Mouse (Mus musculus) monocyte, adult 2 months (primary cell): Measurements from ENCODE around the gene Bbs9.

ENCODE experiments used
- DNase-seq, 2 experiments: peaks; one replicate each; pipeline ENCODE4 v3.0.0; 2022; ENCODE audit warnings: low spot score in 2 of 2, low read depth in 1 of 2

Bbs9 gene

DNA sequence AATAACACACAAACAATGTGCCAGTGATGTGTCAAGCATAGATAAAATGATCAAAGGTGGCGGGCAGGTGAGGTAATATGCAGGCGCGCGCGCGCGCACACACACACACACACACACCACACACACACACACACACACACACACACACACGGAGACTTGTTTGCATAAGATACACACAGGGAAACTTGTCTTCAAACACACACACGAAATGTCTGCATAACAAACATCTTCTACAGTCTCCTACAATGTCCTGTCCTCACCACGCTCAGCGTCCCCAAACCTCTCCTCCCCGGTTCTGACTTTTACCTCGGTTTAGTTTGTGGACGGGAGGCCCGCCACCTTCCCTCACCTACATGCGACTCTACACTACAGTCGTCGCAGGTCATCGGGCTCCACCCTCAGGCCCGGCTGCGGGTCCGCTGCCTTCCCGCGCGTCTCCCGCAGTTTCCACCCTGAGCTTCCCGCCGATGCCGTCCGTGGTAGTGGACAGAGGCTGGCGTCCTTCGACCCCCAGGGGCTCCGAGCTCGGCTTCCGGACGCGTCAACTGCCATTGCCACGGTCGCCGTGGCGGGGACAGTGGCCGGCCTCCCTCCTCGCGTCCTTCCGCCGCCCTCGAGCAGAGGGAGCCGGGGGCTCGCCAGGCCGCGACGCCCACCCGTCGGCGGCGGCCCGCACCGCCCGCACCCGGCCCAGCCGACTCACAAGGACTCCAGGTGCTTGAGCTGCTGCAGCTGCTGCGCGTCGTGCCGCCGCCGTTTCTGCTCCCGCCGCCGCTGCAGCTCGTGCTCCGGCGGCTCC is 7.9 kb upstream of the Bbs9 start:
- peak in 1 of 2 experiments; percentile 25 for DNase-seq

- peak in 1 of 2 experiments; percentile 18 for DNase-seq
Measured at GRCm38 (mm10) chr9:22468170-22468898, 7.2 kb upstream of the Bbs9 start.

DNA sequence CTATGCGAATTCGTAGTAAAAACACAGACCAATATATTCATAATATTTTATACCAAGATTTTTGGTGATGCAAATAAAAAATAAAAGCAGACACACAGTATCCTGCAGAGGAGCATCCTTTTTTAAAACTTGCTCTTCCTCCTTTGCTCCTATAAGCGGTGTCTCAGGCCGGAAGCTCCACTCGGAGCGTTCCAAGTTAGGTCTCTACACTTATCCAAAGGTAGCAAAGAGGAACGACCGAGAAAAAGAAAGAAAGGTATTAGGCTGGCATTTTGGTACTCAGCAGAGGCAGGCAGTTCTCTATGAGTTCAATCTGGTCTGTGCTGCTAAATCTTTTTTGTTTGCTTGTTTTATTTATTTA is 6.6 kb upstream of the Bbs9 start:
- no peak for DNase-seq

GRCm38 (mm10) chr9:22469643-22470042 is 5.9 kb upstream of the Bbs9 start, which contains the start of gene Rp9:
Gene Rp9, minus strand, starts transcription at chr9:22469743.
- no peak for DNase-seq

DNA sequence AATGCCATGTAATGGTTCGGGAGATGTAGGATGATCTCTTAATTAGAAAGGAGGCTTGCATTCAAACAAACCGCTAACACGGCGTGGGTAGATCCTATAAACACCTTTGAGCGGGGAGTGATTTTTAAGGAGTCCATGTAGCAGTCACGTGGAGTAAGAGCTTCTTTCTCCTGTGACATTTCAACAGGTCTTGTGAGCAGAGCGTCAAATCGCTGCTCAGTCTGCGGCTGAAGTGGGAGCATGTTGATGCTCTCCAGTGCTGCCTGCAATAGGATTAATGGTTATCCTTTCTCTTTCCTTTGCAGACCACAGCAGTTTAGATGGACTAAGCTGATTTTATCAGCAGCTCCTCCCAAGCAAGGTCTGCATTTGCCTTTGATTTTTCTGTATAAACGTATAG is 750 bp downstream of the Bbs9 start:
- no peak for DNase-seq

DNA sequence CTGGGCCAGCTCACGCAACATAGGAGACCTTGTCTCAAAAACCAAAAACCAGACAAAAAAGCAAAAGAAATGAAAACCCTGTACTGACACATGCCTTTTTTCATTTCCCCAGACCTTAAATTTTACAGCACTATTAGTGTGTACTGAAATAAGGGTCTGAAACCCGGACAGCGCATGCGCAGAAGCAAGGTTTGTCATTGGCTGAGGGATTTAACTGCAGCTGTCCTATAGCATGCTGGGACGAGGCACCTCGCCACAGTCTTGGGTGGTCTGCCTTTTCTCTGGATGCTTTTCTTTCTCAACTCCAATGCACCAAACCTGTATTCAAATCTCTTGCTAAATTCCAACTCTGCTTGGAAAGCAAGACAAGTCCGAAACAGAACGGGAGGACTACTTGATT is 3.4 kb downstream of the Bbs9 start:
- DNase-seq = no peak

DNA sequence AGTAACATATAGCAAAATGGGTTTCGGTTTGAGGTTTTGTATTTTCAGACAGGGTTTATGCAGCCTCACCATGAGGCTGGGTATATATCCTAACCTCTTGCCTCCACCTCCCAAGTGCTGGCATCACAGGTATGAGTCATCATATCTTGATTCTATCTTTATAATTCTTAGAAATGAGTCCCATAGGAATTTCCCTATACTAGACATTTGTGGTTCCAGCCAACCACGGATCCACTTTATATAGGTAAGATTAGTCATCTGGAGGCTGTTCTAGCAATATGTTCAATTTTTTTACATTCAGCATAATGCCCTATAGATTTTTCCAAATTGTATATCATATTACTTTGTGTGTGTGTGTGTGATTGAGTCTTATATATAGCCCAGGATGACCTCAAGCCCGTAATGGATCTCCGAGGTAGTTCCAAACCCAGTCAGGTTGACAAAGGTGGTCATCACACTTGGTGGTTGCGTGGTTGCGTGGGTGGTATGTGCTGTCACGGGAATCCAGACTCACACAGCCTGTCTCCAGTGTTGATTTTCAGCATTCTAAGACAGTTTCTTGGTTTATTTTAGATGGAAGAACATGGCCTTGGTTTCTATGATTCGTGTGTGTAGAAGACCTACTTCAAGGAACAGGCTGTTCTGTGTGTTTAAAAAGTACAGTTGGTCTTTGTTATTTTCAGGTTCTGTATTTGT is 8.5 kb downstream of the Bbs9 start:
- DNase-seq = no peak

- no peak for DNase-seq
Measured at GRCm38 (mm10) chr9:22484562-22485308, 9.2 kb downstream of the Bbs9 start.

GRCm38 (mm10) chr9:22486211-22486610 is 10.7 kb downstream of the Bbs9 start:
- DNase-seq = no peak

DNA sequence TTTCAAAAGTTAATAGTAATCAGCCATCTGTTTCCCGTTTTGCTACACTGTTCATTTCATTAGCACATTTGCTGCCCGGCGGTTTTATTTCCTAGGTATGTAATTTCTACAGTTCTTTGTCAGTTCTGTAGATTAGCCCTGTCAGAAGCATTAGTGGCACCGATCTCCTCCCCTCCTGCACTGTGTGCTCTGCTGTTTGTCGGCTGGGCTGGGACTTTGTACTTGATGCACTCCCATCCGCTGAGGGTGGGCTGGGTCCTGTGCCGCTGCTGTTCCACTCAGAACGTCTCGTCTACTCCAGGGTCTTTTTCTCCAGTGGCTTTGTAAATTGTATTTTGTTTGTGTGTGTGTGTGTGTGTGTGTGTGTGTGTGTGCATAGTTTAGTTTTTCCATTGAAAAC is 13.4 kb downstream of the Bbs9 start:
- DNase-seq = no peak

DNA sequence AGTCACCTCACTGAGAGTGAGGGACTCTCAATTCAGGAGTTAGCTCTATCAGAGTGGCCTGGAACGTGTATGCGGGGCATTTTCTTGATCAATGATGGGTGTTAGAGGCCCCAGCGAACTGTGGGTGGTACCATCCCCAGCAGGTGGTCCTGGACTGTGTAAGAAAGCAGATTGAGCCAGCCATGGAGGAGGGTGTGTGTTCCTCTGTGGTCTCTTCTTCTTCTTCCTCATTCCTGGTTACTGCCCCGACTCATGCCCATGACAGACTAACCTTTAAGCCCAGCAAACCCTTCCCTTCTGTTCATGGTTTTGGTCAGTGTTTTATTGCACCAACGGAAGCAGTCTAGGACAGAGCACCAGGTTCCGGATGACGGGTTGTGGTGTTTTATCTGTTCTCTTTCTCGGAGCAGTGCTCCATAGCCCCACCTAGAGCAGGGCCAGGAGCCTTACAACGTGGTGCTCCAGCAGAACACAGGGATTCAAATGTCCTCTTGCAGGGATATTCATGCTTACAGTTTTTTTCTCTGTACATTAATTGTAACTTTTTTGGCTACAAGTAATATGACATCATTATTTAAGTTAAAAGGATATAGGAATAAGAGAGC is 18.8 kb downstream of the Bbs9 start:
- no peak for DNase-seq

- no peak for DNase-seq
Measured at GRCm38 (mm10) chr9:22495133-22495532, 19.6 kb downstream of the Bbs9 start.

DNA sequence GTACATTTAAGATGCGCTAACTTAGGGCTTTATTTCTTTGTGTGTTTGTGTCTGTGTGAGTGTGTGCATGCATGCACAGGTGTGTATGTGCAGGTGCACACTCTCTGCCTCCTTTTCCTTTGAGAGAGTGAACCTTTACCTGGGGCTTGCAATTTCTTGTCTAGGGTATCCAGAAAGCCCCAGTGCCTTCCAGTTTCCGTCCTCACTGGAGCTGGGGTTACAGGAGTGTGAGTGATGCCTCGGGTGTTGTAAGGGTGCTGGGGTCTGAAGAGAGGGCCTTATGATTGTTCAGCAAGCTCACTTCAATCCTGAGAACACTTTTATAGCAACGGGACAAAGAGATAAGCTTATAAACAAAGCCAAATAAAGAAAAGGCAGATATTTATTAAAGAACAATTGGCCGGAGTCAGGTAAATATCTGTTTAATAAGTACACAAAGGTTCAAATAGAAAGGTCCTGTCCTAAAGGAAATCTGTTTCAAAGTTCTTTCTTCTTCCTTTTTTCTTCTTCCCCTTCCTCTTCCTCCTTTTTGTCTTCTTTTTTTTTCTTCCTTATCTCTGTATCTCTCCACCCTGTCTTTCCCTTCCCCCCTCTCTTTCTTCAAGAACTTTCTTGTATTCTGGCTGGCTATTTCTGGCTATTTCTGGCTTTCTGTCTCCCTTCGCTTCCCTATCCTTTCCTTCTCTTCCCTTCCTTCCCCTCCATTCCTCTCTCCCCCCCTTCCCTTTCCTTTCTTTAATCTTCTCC is 21.7 kb downstream of the Bbs9 start:
- DNase-seq = no peak

GRCm38 (mm10) chr9:22502972-22503371 is 27.5 kb downstream of the Bbs9 start:
- DNase-seq = no peak

GRCm38 (mm10) chr9:22503581-22503980 is 28.1 kb downstream of the Bbs9 start:
- DNase-seq = no peak

DNA sequence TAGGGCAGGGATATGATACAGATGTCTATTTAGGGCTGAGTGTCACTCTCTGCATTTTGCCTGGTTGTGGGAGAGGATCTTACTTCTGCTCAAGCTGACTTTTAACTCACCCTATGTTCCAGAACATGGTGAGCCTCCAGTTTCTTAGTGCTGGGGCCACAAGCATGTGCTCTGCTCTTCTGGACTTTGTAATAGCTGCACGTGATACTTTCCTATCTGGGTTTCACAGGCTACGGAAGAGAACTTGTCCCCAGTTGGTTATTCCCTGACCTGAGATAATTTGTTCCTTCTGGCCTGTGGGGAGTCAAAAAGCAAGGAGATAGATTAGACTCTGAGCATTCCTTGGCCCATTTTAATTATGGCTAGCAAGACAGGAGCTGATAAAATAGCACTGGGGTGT is 30.1 kb downstream of the Bbs9 start:
- no peak for DNase-seq

DNA sequence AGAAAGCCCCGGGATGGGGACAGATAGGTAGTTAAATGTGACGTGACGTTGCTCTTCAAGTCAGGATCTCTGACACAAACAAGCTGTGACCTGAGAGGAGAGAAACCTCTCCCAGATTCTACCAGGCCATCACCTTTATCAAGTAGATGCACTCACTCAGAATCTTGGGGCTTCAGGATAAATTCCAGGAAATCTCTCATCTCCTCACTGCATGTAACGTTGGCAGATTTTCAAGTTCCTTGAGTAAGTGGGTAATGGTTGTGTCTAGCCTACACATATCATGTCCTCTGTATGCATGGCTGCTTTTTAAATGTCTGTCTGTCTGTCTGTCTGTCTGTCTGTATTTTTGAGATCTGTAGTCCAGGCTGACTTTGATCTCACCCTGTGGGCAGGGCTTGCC is 39.6 kb downstream of the Bbs9 start:
- no peak for DNase-seq

GRCm38 (mm10) chr9:22518394-22519041 is 43.0 kb downstream of the Bbs9 start:
- no peak for DNase-seq

DNA sequence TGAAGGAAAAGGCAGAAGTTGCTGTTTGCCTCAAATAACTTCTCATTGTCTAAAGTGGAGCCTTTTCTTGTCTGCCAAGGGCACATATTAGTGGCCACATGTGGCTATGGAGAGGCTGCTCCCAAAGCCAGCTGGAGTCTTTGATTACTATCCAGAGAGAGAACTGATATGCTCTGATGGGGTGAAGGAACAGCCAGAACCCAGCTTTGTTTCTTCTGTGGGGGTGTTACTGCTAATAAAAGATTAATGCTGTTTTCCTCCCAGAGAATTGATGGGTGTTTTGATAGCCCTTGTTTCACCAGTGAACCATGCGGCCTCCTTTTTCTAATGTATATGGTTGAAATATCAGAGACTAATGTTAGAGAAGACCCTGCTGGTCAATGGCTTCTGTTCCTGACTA is 47.9 kb downstream of the Bbs9 start:
- DNase-seq = no peak
